In genomic region chr1:80180767-80181413, GRCm38 (mm10) we compare ENCODE assay signal across 9 mouse cellular contexts. TPM values are rescaled to one million over a fixed set of nuclear protein-coding genes. Genes with fewer than 3 reads are reported as not detected.
DNase-seq lines count a peak whose midpoint lies in the region; ATAC-seq lines count a peak whose summit lies in the region.
"Had no signal": no experiment of that assay in that cellular context is flagged by ENCODE, and none has a peak within 500 bp of the region (broad histone marks: within the 10 kb centered on the region; RNA-seq: fewer than 3 reads in every experiment).

No protein-coding gene starts in this region.

- H3K4me3 ChIP-seq in intestine, embryonic 14.5 days (ENCODE audit: low read depth, low read length): no peak overlapping the region
- no peak overlapping the region for H3K4me3 ChIP-seq in intestine, embryonic 15.5 days (replicated peaks)
- H3K4me3 ChIP-seq: embryonic facial prominence, embryonic 12.5 days had no signal

- DNase-seq in intestine, embryonic 14.5 days (ENCODE audit: low spot score): peak; percentile 73
- peak; percentile 61 for DNase-seq in R1 (ENCODE audit: low read depth, low spot score)
- DNase-seq in cerebellum, postnatal 25 days: peak; percentile 42 to 76
- DNase-seq in gastrocnemius, postnatal 14 days: peak; percentile 11
- DNase-seq in layer of hippocampus, adult 9-10 months (ENCODE audit: low spot score): peak; percentile 69
- DNase-seq in mesoderm, embryonic 11.5 days (ENCODE audit: low read depth, low spot score): peak; percentile 73
- DNase-seq in skeletal muscle tissue, adult 2 months (ENCODE audit: low read depth, low spot score): peak; percentile 43

- 43% methylated on average over 13 of the region's 13 CpGs for WGBS in intestine, embryonic 14.5 days
- WGBS in intestine, embryonic 15.5 days: 40% methylated on average over 13 of the region's 13 CpGs

- H3K27me3 ChIP-seq in intestine, embryonic 14.5 days (replicated peaks; ENCODE audit: control insufficient read depth, insufficient read depth, low read length): no peaks in the 10 kb centered on the region
- H3K27me3 ChIP-seq in intestine, embryonic 15.5 days (replicated peaks): no peaks in the 10 kb centered on the region
- H3K27me3 ChIP-seq: embryonic facial prominence, embryonic 12.5 days had no signal

- H3K4me2 ChIP-seq in intestine, embryonic 14.5 days (ENCODE audit: low read length): no peak overlapping the region
- H3K4me2 ChIP-seq in intestine, embryonic 15.5 days (replicated peaks): no peak overlapping the region
- H3K4me2 ChIP-seq: embryonic facial prominence, embryonic 12.5 days had no signal

- H3K9me3 ChIP-seq in intestine, embryonic 14.5 days (ENCODE audit: control insufficient read depth, low read length): peaks cover 3% of the 10 kb centered on the region; the same call in 1 of the 2 replicates
- H3K9me3 ChIP-seq in intestine, embryonic 15.5 days: no peaks in the 10 kb centered on the region

- H3K36me3 ChIP-seq in intestine, embryonic 14.5 days (ENCODE audit: control insufficient read depth, insufficient read depth, low read length): no peaks in the 10 kb centered on the region
- H3K36me3 ChIP-seq in intestine, embryonic 15.5 days: no peaks in the 10 kb centered on the region
- H3K36me3 ChIP-seq: embryonic facial prominence, embryonic 12.5 days had no signal

- H3K27ac ChIP-seq in intestine, embryonic 14.5 days (ENCODE audit: low read depth): no peak overlapping the region
- H3K27ac ChIP-seq in intestine, embryonic 15.5 days: no peak overlapping the region
- H3K27ac ChIP-seq: embryonic facial prominence, embryonic 12.5 days had no signal

- H3K4me1 ChIP-seq in intestine, embryonic 14.5 days (replicated peaks; ENCODE audit: control insufficient read depth, insufficient read depth, low read length): no peaks in the 10 kb centered on the region
- no peaks in the 10 kb centered on the region for H3K4me1 ChIP-seq in intestine, embryonic 15.5 days (replicated peaks)
- H3K4me1 ChIP-seq: embryonic facial prominence, embryonic 12.5 days had no signal

- H3K9ac ChIP-seq in intestine, embryonic 14.5 days (ENCODE audit: low read length): no peak overlapping the region
- H3K9ac ChIP-seq in intestine, embryonic 15.5 days: no peak overlapping the region
- H3K9ac ChIP-seq: embryonic facial prominence, embryonic 12.5 days had no signal

- intact Hi-C loops in gastrocnemius, postnatal 14 days (cut with DNase I; ENCODE audit: low total_unique reads): loop anchor here (5.0 to 10.0 kb wide), 3 partner anchors 64 to 336 kb away; no protein-coding TSS in a partner anchor

- ATAC-seq in intestine, embryonic 14.5 days (replicated peaks; ENCODE audit: low FRiP score, low TSS enrichment, low read depth): no peak
- no peak for ATAC-seq in intestine, embryonic 15.5 days

RNA-seq across cellular contexts. Expression of gene Fam124b, which starts 37.4 kb away (rescaled TPM):
- polyA plus RNA-seq in intestine, embryonic 14.5 days (2014; fragmentation: Nextera tagmentation; extraction: Ambion mirVana): 0.85 and 1.2 TPM in 2 replicates
- 0.93 and 1.0 TPM in 2 replicates for polyA plus RNA-seq in intestine, embryonic 15.5 days (2015; fragmentation: Nextera tagmentation; extraction: Ambion mirVana)
- 1 to 10 TPM; 2.6 to 3.7 TPM for total RNA-seq in gastrocnemius, postnatal 14 days (2021)

Comparison
In these comparisons a context has a peak if more than half of its experiments do, and no peak if none do; other contexts are left out.
1. DNase-seq: peak in every context shown above with its lines; median percentile 73 in intestine, embryonic 14.5 days; 73 in mesoderm, embryonic 11.5 days; 69 in layer of hippocampus, adult 9-10 months; 61 in R1; 59 in cerebellum, postnatal 25 days; 43 in skeletal muscle tissue, adult 2 months; 11 in gastrocnemius, postnatal 14 days.